Mouse (Mus musculus) kidney, adult 18-20 months (tissue): ENCODE data around the gene Cspg5.

ENCODE experiments used
- DNase-seq: peaks from one replicate; pipeline ENCODE4 v3.0.0; 2021

Cspg5 gene

GRCm38 (mm10) chr9:110255407-110256019 is 11.9 kb downstream of the Cspg5 start:
- no peak for DNase-seq

- DNase-seq: no peak
Observed at GRCm38 (mm10) chr9:110258646-110259045, 15.1 kb downstream of the Cspg5 start.

- DNase-seq: no peak
Observed at GRCm38 (mm10) chr9:110259118-110259517, 15.5 kb downstream of the Cspg5 start.

GRCm38 (mm10) chr9:110263181-110263580 is 19.6 kb downstream of the Cspg5 start:
- no peak for DNase-seq

GRCm38 (mm10) chr9:110264991-110265390 is 21.4 kb downstream of the Cspg5 start:
- DNase-seq: no peak

- peak; percentile 4 for DNase-seq
Observed at GRCm38 (mm10) chr9:110268416-110268815, 24.8 kb downstream of the Cspg5 start.

- no peak for DNase-seq
Observed at GRCm38 (mm10) chr9:110272330-110272729, 28.7 kb downstream of the Cspg5 start.

- no peak for DNase-seq
Observed at GRCm38 (mm10) chr9:110273507-110273906, 29.9 kb downstream of the Cspg5 start.

GRCm38 (mm10) chr9:110275882-110276281 is 32.3 kb downstream of the Cspg5 start:
- DNase-seq: no peak

- no peak for DNase-seq
Observed at GRCm38 (mm10) chr9:110277431-110277881, 33.9 kb downstream of the Cspg5 start.

- DNase-seq: no peak
Observed at GRCm38 (mm10) chr9:110284075-110284697, 40.6 kb downstream of the Cspg5 start.

GRCm38 (mm10) chr9:110287321-110287924 is 43.8 kb downstream of the Cspg5 start:
- no peak for DNase-seq

- DNase-seq: no peak
Observed at GRCm38 (mm10) chr9:110293254-110293718, 49.7 kb downstream of the Cspg5 start.

GRCm38 (mm10) chr9:110293873-110294415 is 50.4 kb downstream of the Cspg5 start:
- no peak for DNase-seq

- no peak for DNase-seq
Observed at GRCm38 (mm10) chr9:110294786-110295185, 51.2 kb downstream of the Cspg5 start.

- DNase-seq: peak; percentile 86
Observed at GRCm38 (mm10) chr9:110296867-110297627, 53.5 kb downstream of the Cspg5 start.

- DNase-seq: no peak
Observed at GRCm38 (mm10) chr9:110304516-110304915, 60.9 kb downstream of the Cspg5 start.

- peak; percentile 95 for DNase-seq
Observed at GRCm38 (mm10) chr9:110304969-110305651, 61.5 kb downstream of the Cspg5 start, which contains the start of gene Elp6. Gene Elp6 (plus strand): TSS chr9:110305173.

- DNase-seq: no peak
Observed at GRCm38 (mm10) chr9:110306371-110306770, 62.8 kb downstream of the Cspg5 start.
